Mouse (Mus musculus) fibroblast of lung, adult 2 months (primary cell): ENCODE results near the gene Ubash3b.

ENCODE experiments used
- DNase-seq: peaks from one replicate; pipeline ENCODE4 v3.0.0-alpha.2; 2011; ENCODE audit warnings: low read depth

Gene Ubash3b

DNA sequence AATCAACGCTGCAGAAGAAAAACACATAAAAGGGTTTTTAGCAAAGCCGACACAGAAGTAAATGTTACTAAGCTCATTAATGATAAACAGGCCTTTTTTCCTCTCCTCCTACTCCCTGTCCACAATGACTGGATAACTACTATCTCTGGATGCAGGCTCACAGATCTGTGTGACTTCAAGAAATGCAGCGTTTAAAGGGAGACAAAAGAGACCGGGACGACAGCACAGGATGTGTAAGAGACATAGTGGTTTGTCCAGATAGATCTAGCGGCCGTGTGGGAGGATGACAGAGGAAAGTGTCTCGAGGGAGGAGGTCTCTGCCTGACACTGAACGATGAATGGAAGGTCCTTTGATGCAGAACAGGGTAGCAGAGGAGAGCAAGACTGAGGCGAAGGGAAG lies 5.4 kb upstream of the Ubash3b start:
- DNase-seq: no peak

DNA sequence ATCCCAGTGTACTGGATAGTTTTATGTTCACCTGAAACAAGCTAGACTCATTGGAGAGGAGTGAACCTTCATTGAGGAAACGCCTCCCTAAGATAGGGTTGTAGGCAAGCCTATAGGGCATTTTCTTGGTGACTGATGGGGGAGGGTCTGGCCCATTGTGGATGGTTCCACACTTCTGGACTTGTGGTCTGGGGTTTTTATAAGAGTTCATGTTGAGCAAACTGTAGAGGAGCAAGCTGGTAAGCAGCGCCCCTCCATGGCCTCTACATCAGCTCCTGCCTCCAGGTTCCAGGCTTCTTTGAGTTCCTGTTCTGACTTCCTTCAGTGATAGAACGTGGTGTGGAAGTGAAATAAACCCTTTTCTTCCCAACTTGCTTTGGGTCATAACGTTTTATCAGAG lies 866 bp upstream of the Ubash3b start:
- no peak for DNase-seq

DNA sequence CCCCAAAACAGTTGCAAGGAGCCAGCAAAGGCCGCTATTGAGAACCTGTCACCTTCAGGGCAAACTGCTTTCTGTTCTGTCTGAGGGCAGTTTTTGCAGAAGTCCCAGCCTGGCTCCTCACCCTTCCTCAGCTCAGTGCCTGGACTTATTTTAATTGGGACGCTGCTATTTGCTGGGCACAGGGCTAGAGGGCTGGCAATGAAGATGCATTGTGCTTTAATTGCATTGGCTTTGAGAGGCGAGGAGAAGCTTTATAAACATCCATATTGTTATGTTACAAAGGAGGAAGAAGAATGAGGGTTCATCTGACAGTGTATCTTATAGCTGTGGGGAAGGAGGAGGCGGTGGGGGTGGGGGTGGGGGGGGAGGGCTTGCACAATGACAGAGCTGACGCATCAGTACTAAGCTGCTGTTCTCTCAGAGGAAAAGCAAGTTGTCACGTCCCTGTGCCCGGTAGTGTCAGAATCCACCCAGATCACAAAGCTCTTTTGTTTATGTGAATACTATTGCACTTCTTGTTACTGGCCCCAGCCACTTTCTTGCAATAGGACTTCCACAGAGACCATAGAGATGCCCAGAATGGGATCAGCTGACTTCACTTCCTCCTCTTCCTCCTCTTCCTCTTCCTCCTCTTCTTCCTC lies 841 bp downstream of the Ubash3b start:
- no peak for DNase-seq

DNA sequence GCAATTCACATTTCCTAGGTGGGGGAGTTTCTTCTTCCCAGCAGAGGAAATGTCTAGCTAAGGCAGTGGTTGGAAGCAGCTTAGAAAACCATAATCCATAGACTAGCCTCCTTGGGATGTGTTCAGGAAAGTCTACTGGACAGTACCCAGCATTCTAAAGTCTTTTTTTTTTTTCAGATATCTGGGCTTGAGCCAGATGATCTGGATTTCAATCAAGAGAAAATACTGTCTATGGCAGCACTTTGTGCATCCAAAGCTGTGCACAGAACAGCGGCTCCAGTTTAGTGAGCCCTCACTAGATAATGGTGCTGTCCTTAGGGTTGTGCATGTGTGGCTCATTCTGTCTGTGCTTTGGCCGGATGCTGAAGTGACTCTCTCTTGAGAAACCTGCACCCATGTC lies 2.3 kb downstream of the Ubash3b start:
- no peak for DNase-seq

DNA sequence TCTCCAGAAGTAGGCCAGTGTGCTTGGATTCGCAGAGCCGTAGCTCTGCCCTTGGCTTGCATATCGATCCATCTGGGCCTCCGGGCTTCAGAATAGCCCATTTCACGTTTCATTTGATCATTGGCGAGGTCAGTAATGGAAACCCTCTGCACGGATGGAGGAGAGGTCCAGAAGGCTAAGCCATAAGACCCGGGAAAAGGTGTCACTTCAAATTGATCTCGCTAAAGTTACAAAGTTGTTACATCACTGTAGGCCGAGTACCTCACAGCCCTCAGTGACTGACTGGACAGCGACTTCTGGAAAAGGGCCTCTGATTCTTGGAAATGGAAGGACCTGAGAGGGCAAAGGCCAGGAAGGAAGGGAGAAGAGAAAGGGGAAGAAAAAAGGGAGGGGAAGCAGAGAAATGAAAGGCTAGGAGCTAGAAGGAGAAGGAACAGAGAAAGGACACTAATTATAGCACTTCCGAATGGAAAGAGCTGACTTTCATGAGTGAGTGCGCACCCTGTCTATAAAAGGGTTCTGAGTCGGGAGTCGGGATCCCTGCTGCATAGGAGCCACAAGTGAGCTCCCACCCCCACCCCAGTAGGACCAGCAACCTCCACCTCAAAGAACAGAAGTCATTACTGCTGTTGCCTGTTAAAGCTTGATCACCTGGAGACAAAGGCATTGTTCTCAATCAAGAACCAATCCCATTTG lies 3.5 kb downstream of the Ubash3b start:
- DNase-seq: no peak

DNA sequence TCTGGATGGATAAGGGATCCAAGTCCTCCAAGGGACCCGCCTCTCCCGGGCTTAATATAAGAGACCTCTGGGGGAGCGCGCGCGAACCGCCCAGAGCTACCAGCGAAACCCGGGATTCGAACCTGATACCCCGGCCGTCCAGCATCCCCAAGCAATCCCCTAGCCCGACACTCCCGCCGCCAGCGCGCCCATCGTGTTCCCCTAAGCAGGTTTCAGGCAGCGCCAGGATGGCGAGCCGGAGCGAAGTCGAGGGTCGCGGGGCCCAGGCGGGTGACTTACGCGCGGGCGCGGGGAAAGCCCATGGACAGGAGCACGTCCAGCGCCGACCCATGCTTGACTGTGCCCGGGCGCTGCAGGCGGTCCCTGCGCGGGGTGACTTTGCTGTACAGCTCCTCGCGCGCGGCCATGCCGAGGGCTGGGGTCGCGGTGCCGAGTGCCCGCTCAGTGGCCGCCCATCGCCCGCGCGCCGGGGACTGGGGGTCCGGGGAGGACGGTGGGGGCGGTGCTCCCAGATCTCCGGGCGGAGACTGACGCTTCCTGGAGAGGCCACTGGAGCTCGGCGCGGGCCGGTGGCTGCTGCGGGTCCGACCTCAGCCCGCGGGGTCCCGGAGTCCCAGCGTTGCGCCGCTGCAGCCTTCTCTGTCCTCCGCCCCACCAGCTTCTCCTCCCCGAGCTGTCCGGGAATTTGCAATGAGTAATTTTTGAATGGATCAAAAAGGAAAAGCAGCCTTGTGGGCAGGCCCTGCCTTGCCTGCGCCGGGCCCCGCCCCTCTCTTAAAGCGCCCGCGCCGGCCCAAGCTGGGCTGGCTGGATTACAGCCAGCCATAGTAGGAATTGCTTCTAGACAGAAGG lies 4.3 kb downstream of the Ubash3b start:
- DNase-seq: peak; percentile 30

DNA sequence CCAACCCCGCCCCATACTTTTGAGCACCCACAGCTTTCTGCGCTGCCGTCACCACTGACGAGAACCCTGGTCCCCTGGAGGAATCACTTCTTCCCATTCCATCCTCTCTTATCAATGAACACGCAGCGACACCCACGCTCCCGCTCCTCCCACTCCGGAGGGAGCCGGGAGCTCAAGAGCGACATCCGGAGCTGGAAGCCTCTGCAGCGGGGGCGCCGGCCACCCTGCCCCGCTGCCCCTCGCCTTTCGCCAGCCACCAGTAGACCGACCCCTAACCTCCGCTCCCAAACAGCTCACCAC lies 4.8 kb downstream of the Ubash3b start:
- DNase-seq: no peak

DNA sequence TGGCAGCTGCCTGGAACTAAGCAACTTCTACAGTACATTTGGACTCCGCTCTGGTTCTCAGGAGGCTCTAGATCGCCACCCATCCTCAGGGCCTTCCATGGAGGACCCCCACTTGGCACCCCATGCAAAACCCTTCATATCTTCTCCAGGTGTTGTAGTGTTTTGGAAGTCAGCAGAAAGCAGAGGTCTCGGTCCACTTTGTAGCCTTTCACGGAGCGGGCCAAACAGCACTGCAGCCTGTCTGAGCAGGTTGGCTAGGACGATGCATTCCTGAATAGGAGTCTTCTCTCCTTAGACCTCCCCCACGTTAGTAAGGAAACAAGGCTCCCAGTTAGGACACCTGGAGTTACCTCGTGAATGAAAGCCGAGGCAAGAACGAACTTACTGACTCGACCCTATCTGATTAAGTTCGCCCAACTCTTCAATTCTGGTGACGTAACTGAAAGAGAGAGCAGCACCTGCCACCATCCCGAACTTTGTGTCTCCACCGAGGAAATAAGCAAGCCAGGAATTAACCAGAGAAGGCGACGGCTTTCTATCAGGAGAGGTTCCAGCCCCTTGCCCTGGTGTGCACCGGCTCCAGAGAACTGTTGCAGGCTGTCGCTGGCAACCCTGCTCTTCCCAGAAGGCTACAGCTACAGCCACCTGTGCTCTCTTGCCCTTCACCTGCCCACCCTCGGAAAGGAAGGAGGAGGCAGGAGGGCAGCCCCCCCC lies 5.3 kb downstream of the Ubash3b start:
- DNase-seq: no peak

DNA sequence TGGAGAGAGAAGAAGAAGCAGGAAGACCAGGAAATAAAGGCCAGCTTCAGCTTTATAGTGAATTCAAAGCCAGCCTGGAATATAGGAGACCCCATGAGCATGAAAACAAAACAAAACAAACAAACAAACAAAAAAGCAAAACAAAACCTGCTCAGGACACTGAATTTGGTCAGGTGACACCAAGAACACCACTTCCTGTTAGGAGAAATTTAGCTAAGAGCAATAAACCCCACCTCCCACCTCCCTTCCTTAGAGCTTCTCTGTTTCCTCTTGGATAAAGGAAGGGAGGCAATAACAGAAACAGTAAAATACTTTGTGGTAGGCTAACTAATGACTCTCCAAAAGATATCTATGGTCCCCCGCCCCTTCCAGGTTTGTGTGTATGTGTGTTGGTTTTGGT lies 7.5 kb downstream of the Ubash3b start:
- no peak for DNase-seq

DNA sequence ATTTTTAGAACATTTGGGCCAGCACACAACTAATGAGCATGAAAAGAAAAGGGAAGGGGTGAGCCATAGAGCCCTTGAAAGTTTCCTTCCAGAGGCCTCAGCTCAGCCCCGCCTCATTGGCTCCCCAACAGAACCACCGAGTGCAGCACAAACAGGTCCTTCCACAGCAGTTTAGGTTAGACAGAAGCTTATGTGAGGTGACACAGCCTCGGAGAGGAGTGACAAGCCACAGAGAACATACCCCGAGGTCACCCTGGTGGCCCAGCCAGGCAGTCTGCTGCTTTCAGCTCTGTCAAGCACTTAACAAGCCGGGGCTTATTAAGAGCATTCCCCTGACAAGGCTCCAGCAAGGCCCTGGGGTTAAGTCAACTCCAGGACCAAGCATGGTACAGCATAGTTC lies 8.4 kb downstream of the Ubash3b start:
- DNase-seq: no peak

DNA sequence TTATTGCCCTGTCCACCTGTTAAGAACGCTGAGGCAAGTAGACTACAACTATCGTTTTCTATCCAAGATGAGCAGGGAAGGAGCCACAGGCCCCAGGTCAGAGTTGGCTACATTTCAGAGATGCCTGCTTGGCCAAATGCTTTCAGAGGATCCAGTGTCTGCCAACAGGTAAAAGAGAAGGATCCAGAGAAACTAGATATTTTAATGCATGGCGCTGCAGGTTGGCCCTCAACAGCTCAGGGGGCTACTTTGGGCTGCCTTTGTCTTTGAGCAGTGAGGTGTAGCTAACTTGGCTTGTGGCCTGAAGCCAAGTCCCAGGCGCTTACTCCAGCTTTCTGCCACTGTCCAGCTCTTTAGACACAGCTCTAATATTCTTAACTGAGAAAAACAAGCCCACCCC lies 10.0 kb downstream of the Ubash3b start:
- DNase-seq: no peak

DNA sequence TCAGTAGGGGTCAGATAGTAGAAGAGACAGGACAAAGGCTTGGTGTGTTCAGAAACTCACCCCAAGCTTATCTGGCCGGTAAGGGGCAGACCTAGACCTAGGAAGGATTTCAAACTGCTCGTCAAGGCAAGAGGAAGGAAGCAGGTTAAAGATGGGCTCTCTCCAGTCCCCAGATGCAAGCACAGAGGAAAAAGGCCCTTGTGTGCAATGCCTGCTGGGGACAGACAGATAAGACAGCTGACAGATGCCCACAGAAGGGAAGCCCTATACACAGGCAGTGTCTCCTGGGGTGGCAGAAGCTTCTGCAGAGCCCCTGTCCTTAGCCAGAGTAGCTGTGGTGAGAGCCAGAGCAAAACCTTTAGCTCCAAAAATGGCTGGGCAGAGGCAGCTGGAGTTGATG lies 11.6 kb downstream of the Ubash3b start:
- DNase-seq: no peak

DNA sequence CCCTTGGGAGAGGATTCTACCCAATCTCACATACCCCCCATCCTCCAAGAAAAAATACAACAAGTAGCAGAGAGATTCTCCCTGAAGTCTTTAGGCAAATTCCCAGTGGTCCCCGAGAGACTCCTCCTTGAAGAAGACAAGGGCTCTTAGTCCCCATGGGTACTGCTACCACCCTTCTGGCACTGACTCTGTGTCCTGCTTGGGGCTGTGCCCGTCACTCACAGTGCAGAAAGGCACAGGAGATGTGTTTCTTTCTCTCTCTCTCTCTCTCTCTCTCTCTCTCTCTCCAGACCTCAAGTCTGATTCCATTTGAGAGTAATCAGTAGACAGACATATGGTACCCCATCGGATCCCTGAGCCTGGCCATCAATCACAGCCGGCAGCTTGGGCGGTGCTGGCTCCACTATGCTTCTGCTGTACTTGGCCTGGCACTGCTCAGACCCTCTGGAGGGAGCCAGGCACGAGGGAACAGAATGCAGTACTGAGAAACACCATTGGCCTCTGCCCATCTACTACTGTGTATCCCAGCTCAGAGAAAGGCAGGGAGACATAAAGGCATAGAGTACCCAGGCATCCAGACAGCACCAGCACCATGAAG lies 12.3 kb downstream of the Ubash3b start:
- no peak for DNase-seq

DNA sequence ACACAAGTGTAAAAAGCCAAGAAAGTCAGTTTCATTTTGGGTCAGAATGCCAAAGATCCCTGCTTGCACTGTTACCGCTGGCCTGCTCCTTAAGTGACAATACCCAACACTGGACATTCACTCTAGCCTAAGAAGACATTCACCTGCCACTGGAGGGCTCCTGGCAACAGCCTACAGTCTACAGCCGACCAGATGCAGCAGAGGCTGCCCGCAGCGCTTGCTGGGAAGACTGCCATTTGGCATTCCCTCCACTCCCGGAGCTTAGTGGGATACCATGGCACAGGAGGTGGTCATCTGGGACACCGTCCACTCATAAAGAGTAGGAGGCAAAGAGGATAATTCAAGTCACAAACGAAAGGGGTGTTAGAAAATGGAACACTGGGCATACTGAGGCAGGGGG lies 12.9 kb downstream of the Ubash3b start:
- no peak for DNase-seq

DNA sequence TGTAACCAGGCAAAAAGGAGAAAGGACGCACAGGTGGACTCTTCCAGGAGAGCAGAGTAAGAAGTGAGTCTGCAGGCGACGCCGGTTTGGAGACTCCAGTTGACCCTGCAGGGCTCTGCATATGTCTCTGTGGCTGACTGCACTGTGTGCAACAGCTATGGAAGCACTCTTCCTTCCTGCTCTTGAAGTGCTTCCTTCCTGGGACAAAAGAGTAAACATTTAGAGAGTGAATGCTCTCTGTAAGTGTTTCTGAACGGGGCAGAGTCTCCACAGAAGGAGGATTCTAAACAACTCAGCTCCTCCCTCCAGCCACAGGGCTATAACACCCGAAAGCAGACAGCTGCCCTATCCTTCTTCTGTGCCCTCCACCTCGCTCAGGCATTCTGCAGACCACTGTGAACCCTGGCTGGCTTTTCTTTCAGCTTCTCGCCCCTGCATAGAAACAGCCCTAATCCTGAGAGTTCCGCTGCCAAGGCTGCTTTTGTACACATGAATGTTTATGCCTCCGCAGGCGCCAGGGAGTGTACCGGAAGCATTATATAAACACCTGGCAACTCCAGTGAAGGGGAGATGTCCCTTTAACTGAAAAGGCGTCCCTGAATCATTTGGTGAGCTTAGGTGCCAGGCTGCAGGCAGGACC lies 14.2 kb downstream of the Ubash3b start:
- DNase-seq: no peak

DNA sequence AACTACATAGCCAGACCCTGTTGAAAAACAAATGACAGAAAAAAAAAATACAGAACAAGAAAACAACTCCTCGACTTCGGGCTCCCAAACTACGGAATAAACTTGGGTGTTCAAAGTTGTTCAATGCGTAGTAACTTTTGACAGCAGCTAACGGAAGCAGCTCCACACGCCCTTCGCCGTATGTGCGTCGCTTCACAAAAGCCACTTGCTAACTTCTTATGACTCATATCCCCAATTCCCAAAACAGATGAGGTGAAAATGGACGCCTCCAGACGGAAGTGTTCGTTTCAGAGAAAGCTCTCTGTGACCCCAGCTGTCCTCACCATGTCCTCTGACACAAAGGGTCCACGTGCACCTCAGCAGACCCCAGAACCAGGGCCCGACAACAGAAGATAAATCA lies 17.7 kb downstream of the Ubash3b start:
- no peak for DNase-seq

DNA sequence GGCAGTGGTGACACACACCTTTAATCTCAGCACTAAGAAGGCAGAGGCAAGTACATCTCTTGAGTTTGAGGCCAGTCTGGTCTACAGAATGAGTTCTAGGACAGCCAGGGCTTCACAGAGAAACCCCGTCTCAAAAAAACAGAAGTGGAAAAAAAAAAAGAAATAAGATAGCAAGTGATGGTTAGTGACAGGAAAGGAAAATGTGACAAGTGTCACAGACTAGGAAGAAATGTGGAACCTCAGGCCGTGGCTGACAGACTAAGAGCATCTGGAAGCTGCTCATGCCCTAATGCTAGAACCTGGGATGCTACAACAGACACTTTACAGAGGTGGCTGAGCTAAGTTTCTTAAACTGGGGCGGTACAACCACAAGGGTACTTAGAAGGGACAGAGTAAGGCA lies 18.4 kb downstream of the Ubash3b start:
- no peak for DNase-seq

DNA sequence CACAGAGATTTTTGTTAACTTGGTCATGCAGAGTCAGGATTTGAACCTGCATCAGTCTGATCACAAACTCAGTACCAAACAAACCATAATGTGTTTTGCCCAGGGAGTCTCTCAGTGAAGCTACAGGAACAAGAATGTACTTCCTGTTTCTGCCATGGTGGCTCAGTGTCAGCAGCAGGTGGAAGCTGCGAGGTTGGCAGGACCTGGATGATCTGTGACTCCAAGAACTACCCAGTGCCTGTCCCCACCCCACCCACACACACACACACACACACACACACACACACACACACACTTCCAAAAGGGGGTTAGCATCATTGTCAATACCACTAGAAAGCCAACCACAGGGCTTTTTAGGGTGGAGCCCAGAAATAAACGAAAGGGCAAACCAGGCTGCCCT lies 20.5 kb downstream of the Ubash3b start:
- DNase-seq: no peak

DNA sequence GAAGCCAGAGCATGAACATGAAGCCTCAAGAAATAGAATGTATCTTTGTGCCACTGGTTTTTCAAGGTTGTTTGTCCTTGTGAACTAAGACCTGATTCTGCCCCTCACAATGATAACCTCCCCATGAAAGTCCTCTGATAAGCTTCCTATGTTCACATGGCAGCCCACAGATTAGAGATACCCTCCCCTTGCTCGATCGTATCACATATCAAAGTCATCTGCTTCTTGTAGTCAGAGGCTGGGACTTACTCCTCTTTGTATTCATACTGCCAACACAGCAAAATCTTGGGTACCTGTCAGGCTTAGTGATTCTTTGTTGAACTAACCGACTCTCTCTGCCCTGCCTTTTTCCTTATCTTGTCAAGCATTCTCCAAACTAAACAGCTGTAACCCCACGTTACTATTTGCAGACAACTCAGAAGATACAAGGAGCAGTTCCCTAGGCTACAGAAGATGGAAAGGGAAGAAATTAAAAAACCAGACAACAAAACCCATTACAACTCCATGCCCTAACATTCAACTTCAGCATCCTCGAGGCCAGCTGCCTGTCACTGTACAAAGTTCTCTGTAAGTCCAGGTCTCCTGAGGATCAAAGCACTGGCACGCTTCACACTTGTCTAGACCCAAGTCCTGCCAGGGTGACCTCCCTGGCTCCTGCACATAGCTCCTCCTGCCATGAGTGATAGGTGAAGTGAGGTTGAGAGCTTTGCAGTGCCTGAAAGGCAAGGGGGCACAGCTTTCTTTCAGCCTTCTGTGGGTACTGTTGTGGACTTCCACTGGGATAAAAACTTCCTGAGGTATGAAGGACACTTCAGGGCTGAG lies 22.3 kb downstream of the Ubash3b start:
- no peak for DNase-seq

DNA sequence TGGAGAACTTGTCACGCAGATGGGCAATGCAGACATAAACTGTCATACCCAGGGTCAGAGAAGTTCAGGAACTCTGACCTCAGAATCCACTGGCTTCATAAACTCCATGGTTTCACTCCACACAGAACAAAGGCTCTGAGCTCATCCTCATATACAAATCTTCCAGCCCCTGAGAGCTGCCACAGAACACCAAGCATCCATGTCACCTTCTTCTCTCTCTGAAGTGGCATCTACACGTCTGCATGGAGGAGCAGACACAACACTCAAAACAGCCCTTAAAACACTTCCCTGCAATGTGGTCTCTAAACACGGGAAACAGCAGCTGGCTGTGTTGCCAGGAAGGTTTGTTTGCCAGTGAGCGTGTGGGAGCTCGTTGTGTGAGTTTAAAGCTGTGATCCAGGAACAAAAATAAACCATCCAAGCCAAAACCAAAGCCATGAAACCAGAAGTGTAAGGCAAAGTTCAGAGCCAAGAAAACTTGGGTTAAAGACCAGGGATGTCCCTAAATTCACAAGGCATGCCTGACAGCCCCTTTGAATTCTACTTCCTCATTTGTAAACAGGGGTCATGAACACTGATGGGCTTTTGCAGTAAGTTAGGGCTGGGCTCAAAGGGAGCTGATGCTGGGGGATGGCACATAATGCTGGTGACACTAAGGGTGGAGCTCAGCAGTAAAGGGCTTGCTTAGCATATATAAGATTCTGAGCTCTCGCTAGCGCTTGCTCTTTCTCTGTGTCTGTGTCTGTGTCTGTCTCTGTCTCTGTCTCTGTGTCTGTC lies 24.6 kb downstream of the Ubash3b start:
- peak; percentile 35 for DNase-seq
